Comparison of ENCODE assay signal across 24 mouse cellular contexts in genomic region chr4:101329060-101329459, GRCm38 (mm10).
DNase-seq lines count a peak whose midpoint lies in the region; ATAC-seq lines count a peak whose summit lies in the region.
"Had no signal": no experiment of that assay in that cellular context is flagged by ENCODE, and none has a peak within 500 bp of the region (broad histone marks: within the 10 kb centered on the region; RNA-seq: fewer than 3 reads in every experiment).

No protein-coding gene starts in this region.

- H3K27ac ChIP-seq in hindbrain, embryonic 16.5 days (ENCODE audit: low read depth, low read length): no peak overlapping the region
- H3K27ac ChIP-seq: embryonic facial prominence, embryonic 15.5 days; forebrain, embryonic 15.5 days; hindbrain, embryonic 13.5 days; liver, embryonic 14.5 days; lung, embryonic 15.5 days; midbrain, embryonic 12.5 days had no signal

- ATAC-seq in megakaryocyte, adult 5-6 weeks (ENCODE audit: poor library complexity, severe bottlenecking): peak; percentile 70
- no peak for ATAC-seq in hindbrain, embryonic 16.5 days
- ATAC-seq in megakaryocyte-erythroid progenitor cell, adult 5-6 weeks (replicated peaks; ENCODE audit: low FRiP score, low TSS enrichment, poor library complexity, severe bottlenecking): no peak
- ATAC-seq: forebrain, embryonic 15.5 days had no signal

- H3K27me3 ChIP-seq in hindbrain, embryonic 16.5 days (replicated peaks; ENCODE audit: control insufficient read depth, insufficient read depth, low read length): no peaks in the 10 kb centered on the region
- H3K27me3 ChIP-seq: embryonic facial prominence, embryonic 15.5 days; forebrain, embryonic 15.5 days; heart, embryonic 12.5 days; lung, embryonic 15.5 days; midbrain, embryonic 12.5 days had no signal

- no peak overlapping the region for H3K4me2 ChIP-seq in hindbrain, embryonic 16.5 days (ENCODE audit: low read length)
- H3K4me2 ChIP-seq: embryonic facial prominence, embryonic 15.5 days; forebrain, embryonic 15.5 days; heart, embryonic 12.5 days; hindbrain, embryonic 13.5 days; lung, embryonic 15.5 days; midbrain, embryonic 12.5 days had no signal

- no peaks in the 10 kb centered on the region for H3K36me3 ChIP-seq in hindbrain, embryonic 16.5 days (ENCODE audit: control insufficient read depth, insufficient read depth, low read length)
- H3K36me3 ChIP-seq: embryonic facial prominence, embryonic 15.5 days; forebrain, embryonic 15.5 days; heart, embryonic 12.5 days; hindbrain, embryonic 13.5 days; lung, embryonic 15.5 days; midbrain, embryonic 12.5 days had no signal

- H3K4me3 ChIP-seq in hindbrain, embryonic 16.5 days (ENCODE audit: low read length): no peak overlapping the region
- H3K4me3 ChIP-seq: embryonic facial prominence, embryonic 15.5 days; forebrain, embryonic 15.5 days; heart, embryonic 12.5 days; hindbrain, embryonic 13.5 days; lung, embryonic 15.5 days; midbrain, embryonic 12.5 days had no signal

- intact Hi-C loops in heart, postnatal 10 days (cut with DNase I): no loop called here

- H3K4me1 ChIP-seq in hindbrain, embryonic 16.5 days (ENCODE audit: control insufficient read depth, insufficient read depth, low read depth, low read length): no peaks in the 10 kb centered on the region; the same call in 1 of the 2 replicates
- H3K4me1 ChIP-seq: embryonic facial prominence, embryonic 15.5 days; forebrain, embryonic 15.5 days; heart, embryonic 12.5 days had no signal

- DNase-seq in heart, adult 11 months: peak; percentile 74
- DNase-seq in heart, postnatal 10 days: no peak
- DNase-seq in R1 (ENCODE audit: low read depth, low spot score): peak; percentile 43
- DNase-seq in retina, postnatal 1 day: no peak
- DNase-seq: adrenal gland, postnatal 36 days; cerebellum, adult 9-10 months; heart, adult 18-20 months; heart, postnatal 14 days; kidney, adult 8-10 months; kidney, postnatal 14 days; lung, postnatal 4 days; right cerebral cortex, postnatal 25 days; spleen, adult 18-20 months; thymus, postnatal 36 days had no signal

- no peaks in the 10 kb centered on the region for H3K9me3 ChIP-seq in hindbrain, embryonic 16.5 days (ENCODE audit: control insufficient read depth, low read length)
- H3K9me3 ChIP-seq: embryonic facial prominence, embryonic 15.5 days; forebrain, embryonic 15.5 days; heart, embryonic 12.5 days; hindbrain, embryonic 13.5 days; lung, embryonic 15.5 days; midbrain, embryonic 12.5 days had no signal

- no peak overlapping the region for H3K9ac ChIP-seq in hindbrain, embryonic 16.5 days (ENCODE audit: low read depth, low read length)
- H3K9ac ChIP-seq: embryonic facial prominence, embryonic 15.5 days; forebrain, embryonic 15.5 days; heart, embryonic 12.5 days; hindbrain, embryonic 13.5 days; liver, embryonic 14.5 days; lung, embryonic 15.5 days; midbrain, embryonic 12.5 days had no signal

- WGBS in hindbrain, embryonic 16.5 days: 92% methylated on average over 7 of the region's 7 CpGs

Comparison
In these comparisons a context has a peak if more than half of its experiments do, and no peak if none do; other contexts are left out.
1. DNase-seq: peak in heart, adult 11 months (single experiment) and R1 (single experiment); none in heart, postnatal 10 days (0 of 2) and retina, postnatal 1 day (single experiment).